Mouse (Mus musculus) right cerebral cortex, postnatal 25 days (tissue): ENCODE measurements around the gene Aldh1l1.
A peak's percentile ranks its signal among the peaks of the same experiment; 100 is the strongest.

Experiments
- DNase-seq: peaks from one replicate; pipeline ENCODE4 v3.0.0; 2022

Aldh1l1 gene

GRCm38 (mm10) chr6:90509085-90509484 lies 22.9 kb downstream of the Aldh1l1 start:
- no peak for DNase-seq

DNA sequence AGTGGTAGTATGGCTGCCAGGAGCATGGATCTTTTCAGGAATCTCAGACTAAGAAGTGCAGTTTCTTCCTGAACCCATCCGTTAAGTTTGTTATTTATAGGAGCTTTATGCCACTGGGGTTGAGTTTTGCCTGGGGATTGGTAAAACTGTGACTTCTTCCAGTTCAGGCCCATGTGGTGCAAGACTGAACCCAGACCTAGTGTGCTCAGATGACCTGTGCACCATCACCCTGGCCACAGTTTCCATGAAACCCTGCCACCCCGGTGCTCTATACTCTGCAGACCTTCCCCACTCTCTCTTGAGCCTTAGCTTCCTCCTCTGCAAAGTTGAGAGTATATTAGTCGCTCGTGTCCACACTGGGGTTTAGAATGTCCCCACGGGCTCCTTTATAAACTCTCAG lies 26.2 kb downstream of the Aldh1l1 start:
- no peak for DNase-seq

GRCm38 (mm10) chr6:90513074-90513856 lies 27.0 kb downstream of the Aldh1l1 start:
- DNase-seq: no peak

- DNase-seq: no peak
Measured at GRCm38 (mm10) chr6:90514369-90514768, 28.1 kb downstream of the Aldh1l1 start.

GRCm38 (mm10) chr6:90514883-90515405 lies 28.7 kb downstream of the Aldh1l1 start:
- DNase-seq: peak; percentile 79

DNA sequence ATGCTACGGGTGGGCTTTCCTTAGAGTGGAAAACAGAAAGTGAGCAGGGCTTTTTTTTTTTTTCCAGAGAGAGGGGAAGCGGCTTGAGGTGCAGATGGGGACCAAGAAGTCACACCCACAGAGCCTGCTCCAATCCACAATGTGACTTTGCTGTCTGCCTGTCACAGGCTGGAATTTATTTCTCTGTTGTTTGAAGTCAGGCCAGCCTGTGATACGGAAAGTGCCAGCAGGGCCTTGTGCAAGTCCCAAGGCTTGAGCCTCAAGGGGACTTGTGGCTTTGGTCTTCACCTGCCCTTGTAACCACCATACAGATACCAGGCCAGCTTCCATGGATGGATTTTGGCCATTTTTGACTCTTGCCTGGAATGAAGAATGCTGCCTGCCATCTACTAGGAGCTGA lies 32.7 kb downstream of the Aldh1l1 start:
- DNase-seq: no peak

DNA sequence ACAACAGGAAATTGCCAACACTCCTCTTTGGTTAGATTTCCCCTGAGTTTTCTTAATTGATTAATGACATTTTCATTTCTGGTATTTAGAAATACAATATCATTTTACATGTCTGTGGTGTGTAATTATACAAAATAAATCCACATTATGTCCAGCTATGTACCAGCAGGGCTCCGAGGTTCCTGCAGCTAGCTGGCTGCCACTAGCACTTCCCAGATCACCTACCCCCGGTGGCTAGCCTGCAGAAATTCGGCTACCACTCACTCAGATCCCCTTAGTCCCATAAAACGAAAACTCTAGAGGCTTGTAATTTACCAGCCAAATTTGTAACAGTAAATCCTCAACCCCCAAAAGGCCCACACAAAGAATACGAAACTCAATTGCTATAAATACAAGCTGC lies 33.1 kb downstream of the Aldh1l1 start:
- DNase-seq: no peak

DNA sequence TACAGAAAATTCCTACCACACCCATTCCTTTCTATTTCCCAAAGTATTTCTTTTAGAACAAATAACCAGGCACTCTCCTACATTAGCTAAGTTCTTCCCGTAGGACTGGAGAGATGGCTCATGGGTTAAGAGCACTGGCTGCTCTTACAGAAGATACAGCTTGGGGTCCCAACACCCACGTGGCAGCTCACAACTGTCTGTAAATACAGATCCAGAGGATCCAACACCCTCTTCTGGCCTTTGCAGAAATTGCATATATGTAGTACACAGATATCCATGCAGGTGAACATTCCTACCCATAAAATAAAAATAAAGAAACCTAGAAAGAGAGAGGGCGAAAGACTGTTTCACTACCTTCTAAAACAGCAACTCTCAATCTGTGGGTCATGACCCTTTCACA lies 40.2 kb downstream of the Aldh1l1 start:
- no peak for DNase-seq

GRCm38 (mm10) chr6:90529461-90530046 lies 43.3 kb downstream of the Aldh1l1 start:
- DNase-seq: no peak

- no peak for DNase-seq
Measured at GRCm38 (mm10) chr6:90532575-90533190, 46.5 kb downstream of the Aldh1l1 start.

DNA sequence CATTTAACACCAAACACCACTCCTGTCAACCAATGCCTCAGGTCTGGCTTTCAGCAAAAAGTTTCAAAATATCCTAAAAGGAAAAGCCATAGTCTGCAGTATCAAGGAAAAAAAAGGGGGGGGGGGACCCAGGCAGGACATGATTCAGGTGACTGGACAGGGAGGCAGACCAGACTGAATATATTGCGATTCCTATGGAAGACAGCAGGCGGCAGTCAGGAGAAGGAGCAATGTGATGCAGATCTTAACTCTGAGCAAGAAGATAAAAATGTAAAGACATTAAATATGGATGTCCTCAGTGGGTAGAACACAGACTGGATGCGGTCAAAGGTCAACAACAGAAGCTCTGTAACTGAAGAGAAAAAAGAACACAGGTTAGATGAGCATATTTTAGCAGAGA lies 47.3 kb downstream of the Aldh1l1 start:
- no peak for DNase-seq

DNA sequence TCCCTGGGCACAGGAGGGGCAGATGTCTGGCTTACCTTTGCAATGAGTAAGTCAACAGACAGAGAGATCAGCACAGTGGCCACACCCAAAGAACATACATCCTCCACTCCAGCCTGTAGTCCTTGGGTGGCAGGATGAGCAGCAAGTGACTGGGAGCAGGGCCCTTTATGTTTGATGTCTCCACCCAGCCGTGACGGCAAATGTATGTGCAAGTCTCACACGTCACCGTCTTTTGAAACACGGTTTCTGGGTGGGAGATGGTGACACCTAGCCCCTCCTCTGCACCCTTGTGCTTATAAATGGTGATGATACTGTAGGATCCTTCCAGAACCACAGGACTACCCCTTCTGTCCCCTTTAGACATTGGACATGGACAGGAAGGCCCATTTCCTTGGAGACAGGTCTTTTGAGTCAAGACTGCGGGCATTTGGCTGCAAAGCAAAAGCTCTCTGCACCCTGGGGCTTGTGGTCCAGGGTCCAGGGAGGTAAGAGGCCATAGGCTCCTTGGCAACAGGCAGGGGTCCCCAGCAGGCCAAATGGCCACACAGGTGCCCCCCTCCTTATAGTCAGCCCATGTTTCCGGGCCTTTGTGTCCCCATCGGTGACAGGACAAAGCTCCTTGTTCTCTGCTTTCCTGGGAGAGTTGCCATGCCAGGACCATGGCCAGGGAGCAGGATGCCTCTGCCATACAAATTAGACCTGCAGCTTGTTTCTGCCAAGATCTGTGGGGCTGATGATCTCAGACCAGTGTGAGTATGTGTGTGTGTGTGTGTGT lies 48.7 kb downstream of the Aldh1l1 start:
- DNase-seq: peak; percentile 62

DNA sequence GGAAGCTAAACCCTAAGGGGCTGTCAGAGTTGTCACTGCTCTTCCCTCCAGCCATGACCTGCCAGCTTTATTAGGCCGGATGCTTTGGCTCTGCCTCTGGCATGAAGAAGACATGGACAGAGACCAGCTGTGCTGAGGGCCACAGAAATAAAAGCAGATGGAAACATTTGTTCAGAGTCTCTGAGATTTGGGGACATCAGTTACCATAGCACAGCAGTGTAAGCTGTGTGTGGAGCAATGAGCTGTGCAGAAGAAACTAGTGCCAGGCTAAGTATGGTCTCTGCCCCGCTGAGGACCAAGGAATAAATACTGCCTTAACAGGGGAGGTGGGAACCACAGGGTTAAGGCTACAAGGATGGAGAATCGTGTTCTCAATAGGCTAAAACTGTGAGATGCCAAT lies 50.6 kb downstream of the Aldh1l1 start:
- DNase-seq: no peak

GRCm38 (mm10) chr6:90537941-90538340 lies 51.7 kb downstream of the Aldh1l1 start:
- DNase-seq: peak; percentile 85

DNA sequence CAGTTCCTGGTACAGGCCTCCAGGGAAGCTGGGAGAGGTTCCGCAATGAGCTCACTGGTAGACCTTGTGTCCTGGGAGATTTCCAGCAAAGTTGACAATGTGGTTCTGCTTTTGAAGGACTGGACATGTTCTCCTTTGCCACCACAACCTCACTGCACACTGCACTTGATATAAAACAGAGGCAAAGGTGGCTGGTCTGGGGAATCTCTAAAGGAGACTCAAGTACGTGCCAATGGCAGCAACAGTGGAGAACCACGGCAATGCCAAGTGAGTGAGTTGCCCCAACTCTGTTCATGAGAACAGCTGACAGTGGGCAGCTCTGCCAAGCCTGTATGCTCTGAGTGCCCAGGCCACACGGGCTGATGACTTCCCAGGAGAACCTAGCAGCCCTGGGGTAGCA lies 53.0 kb downstream of the Aldh1l1 start:
- DNase-seq: no peak

DNA sequence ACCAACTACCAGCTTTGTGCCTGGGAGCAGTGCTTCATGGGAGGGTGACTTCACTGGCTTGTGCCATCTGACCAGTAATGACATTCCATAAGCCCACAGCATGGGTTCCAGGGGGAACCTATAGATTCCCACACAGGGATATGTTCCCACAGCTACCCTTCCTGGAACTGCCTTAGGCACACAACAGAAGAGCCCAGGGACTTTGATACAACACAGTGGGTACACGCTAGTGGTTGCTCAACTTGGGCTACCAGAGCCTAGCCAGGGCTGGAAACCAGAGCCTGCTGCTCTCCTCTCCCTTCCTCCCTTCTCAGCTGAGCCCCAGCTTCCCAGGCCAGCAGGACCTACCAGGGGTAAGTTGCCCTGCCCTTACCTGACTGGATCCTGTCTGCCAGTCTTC lies 54.3 kb downstream of the Aldh1l1 start:
- no peak for DNase-seq

GRCm38 (mm10) chr6:90541367-90541772 lies 55.1 kb downstream of the Aldh1l1 start:
- DNase-seq: no peak

DNA sequence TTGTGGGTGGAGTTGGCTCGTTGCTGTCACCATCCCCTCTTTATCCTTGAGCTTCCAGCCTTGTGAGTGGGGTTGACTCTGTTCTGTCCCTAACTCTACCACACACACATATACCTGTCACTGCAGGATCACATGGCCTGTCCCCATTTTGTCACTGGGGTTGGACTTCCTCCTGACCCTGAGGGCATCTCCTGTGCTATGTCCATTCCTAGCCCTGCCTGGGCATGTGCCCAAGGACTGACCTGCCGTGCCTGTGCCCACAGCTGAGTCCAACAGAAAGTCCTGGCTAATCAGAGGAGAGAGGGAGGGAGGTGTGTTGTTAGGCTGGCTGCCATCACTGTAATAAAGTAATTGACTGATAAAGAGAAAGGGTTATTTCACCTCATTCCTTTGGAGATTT lies 58.2 kb downstream of the Aldh1l1 start:
- no peak for DNase-seq

GRCm38 (mm10) chr6:90546274-90546673 lies 60.0 kb downstream of the Aldh1l1 start:
- DNase-seq: no peak

DNA sequence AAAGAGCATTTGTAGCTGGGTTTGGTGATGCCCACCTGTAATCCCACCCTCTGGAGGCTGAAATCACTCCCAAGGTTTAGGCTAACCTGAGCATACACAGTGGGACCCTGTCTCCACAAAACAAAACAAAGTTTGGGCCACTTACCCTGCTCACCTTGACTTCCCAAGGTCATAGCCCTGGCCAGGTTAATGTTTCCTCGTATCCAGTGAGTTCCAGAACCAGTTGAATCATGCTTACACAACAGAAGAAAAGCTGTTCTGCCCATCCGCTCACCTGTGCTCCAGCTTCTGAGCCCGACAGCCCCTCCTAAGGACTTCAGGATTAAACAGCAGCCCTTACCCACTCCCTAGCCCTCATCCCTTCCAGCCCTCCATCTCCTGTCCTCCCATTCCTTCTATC lies 60.8 kb downstream of the Aldh1l1 start:
- no peak for DNase-seq

GRCm38 (mm10) chr6:90550161-90550912 lies 64.1 kb downstream of the Aldh1l1 start:
- no peak for DNase-seq

DNA sequence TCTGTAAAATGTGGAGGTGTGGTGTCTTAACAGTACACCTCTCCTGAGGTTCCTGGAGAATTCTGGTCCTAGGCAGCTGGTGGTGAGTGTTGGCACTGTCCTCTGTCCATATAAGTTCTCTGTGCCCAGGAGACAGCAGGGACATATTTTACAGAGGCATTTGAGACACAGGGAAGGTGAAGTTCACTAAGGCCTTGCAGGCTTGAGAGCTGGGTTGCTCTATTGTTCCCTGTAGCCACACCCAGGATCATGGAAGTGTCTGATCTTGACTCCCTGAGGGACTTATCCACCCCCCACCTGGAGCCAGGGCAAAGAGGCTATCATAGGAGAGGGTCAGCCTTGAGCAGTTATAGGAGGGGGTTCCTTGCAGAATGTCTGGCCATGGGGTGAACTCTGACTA lies 65.0 kb downstream of the Aldh1l1 start:
- DNase-seq: no peak

GRCm38 (mm10) chr6:90553197-90553596 lies 67.0 kb downstream of the Aldh1l1 start:
- no peak for DNase-seq
